Mouse (Mus musculus): ENCODE results near the gene Vps9d1.
"Not testable (repeated sequence)": the region's sequence is repeated elsewhere in the genome, so short reads cannot be mapped to it uniquely, and the experiment has no call there.

Vps9d1 gene

DNA sequence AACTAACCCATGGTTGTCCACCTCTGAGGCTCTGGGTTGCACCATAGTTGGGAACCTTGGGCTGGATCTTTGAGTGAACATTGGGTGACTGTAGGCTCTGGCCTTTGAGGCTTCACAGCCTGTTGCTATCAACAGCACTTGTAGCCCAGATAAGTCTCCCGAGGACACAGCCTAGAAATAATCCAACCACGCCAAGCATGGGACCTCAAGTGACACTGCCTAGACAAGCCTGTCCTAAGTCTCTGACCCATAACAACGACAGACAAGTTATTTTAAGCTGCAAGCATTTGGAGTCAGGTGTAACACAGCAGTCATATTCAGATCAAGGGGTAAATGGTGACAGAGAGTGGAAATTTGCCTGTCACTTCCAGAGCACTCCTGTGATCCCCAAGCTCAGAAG, 38.7 kb downstream of the Vps9d1 start:
- no peak for DNase-seq (ENCODE audit: low spot score in 2 of 2)

DNA sequence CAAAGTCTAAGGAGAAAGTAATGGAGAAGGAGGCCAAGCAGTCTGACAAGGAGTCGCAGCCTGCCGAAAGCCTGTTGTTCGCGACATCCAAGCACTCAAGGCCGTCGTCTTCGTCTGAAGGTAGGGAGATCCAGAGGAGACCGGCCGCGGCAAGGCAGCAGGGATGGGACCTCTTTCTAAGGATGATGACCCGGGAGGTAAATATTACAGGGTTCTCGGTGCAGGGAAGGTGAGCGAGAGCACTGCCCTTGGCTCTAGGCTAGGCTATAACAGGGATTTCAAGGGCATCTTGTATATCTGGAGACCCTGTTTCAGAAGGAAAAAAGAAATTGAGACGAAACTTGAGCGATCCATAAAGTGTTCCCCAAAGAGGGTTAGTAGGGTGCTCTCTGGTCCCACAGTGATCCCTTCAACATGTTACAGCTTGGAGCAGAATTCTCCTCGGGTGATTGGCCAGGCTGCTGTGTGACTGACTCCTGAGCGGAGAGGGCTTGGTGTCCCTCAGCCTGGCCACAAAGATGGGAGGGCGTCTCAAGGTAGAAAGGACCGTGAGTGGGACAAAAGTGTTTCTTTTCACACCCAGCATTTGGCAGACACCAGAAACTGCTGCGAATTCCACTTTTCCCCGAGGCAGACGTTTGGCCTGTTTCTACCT, 40.9 kb downstream of the Vps9d1 start:
- DNase-seq (ENCODE audit: low spot score in 2 of 2) = no peak

DNA sequence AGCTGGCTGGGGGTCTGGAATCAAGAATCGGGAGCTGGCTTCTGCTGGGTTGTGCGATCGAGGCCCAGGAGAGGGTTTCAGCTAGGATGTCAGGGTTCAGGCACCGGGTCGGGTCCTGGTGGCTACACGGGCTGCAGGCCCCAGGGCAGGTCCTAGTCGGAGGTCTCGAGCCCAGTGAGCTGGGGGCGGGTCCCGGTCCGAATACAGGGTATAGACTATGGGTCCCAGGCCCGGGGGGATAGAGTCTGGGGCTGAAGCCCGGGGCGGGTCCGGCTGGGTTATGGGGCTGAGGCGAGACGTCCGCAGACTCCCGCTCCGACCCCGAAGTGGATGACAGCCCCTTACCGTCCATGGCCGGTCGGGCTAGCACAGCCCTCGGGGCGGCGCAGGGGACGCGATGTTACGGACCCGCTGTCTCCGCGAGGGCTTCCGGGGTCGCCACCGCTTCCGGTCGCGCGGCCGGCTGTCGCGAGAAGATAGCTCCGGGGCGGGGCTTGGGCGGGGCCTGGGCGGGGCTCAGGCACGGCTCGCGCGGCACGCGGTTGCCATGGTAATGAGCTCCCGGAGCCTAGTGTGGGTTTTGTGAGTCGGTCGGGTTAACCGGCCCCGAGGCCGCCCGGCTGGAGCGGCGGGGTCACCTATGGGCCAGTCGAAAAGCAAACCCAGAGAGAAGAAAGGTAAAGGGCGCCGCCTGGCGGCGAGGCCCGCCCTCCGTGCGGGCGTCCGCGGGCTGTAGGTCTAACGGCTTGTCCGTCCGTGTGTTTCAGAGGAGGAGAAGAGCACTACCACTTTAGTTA, 41.6 kb downstream of the Vps9d1 start, which contains the start of the genes Chmp1a and Spata33:
Gene Chmp1a (minus strand): TSS at position 443 of the 797 bp plus-strand sequence.
Gene Spata33 (plus strand): TSS at position 512 of the 797 bp plus-strand sequence.
- DNase-seq (ENCODE audit: low spot score in 2 of 2) = peak; percentile 79 to 88

DNA sequence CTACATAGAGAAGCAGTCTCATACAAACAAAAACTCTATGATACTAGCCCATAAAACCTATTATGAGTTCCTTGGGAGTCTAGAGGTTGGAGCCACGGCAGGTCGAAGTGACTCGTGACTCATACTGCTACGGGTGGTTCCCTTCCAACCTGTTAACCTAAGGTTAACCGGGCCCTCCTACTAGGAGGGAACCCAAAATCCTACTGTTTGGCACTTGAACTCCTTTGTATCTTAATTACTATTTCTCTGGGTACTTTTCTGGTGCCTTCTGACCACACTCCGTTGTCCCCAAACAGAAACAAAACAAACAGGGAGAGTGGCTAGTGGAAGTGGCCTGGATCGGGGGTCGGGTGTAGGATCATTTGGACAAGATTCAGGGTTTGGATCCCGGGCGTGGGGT, 42.3 kb downstream of the Vps9d1 start:
- no peak for DNase-seq (ENCODE audit: low spot score in 2 of 2)

DNA sequence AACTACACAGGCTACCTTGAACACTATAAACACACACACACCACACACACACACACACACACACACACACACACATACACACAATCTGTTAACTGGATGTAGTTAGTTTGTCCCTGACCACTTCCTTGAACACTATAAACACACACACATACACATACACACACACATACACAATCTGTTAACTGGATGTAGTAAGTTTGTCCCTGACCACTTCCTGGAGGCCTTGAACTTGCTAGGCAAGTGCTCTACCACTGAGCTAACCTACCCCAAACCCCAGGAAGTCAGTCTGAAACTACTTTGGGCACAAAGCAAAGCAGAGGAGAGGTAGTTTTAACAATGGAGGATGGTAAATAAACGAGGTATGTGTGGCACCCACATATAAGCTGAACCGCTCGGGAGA, 50.6 kb downstream of the Vps9d1 start:
- DNase-seq (ENCODE audit: low spot score in 2 of 2) = no peak

DNA sequence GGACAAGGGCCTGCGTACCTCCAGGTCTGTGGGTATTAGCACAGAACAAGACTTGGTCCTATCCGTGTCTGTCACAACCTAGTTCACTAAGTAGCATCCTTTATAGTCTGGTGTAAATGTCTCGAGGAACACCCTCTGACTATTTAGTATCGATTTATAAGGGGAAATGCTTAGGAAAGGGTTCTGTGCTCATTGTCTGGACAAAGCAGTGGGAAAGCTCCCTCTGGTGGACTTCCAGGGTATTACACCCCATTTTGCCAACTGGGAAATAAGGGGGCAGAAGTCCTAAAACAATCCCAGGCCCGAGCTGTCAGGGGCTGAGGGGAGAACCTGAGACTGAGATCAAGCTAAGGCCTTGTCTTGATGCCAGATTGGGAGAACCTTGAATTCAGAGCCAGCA, 51.9 kb downstream of the Vps9d1 start:
- DNase-seq (ENCODE audit: low spot score in 2 of 2) = peak; percentile 69 to 73

DNA sequence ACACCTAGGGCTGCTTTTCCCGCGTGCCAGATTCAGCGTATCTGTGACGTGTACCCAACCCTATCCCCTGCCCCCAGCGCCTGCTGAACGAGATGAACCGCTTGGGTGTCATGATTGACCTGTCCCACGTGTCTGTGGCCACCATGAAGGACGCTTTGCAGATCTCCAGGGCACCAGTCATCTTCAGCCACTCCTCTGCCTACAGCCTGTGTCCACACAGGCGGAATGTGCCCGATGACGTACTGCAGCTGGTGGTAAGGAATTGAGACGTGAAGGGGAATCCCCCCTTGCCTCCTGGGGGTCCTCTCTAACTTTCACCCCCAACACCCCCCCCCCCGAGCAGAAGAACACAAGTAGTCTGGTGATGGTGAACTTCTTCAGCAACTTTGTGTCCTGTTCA, 54.3 kb downstream of the Vps9d1 start:
- no peak for DNase-seq (ENCODE audit: low spot score in 2 of 2)

DNA sequence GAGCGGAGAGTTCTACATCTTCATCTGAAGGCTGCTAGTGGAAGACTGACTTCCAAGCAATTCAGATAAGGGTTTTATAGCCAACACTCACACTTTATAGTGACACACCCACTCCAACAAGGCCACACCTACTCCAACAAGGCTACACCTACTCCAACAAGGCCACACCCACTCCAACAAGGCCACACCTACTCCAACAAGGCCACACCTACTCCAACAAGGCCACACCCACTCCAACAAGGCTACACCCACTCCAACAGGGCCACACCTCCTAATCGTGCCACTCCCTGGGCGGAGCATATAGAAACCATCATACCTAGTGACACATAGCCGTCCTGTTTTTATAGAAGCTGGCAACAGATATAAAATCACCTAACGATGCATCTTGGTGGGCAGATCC, 57.1 kb downstream of the Vps9d1 start:
- not testable (repeated sequence) for DNase-seq (ENCODE audit: low spot score in 2 of 2)

DNA sequence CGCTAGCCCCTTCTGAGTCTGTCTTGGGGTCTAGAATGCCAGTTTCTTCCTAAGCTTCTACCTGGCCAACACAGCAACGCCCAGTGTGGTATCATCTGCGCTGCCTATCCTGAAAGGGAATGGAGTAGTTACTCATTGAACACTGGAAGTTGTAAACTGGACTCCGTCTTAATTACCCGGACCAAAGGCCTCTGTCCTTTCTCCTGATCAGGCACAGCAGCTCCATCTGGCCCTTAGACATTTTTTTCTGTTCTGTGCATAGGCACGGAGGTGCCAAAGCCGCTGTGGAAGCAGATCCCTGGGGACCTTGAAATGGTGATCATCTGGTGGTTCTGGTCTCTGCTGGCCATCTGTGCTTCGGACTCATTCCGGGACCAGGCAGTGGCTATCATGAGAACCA, 60.4 kb downstream of the Vps9d1 start:
- no peak for DNase-seq (ENCODE audit: low spot score in 2 of 2)

Data from frontal cortex, postnatal 36 days (tissue).